Mouse (Mus musculus): Measurements from ENCODE around the gene Snx10. TPM values are rescaled to one million over a fixed set of nuclear protein-coding genes. Genes with fewer than 3 reads are reported as not detected.
A peak's percentile ranks its signal among the peaks of the same experiment; 100 is the strongest.

Gene Snx10
- polyA plus RNA-seq, 1 experiment = 1.7 TPM

DNA sequence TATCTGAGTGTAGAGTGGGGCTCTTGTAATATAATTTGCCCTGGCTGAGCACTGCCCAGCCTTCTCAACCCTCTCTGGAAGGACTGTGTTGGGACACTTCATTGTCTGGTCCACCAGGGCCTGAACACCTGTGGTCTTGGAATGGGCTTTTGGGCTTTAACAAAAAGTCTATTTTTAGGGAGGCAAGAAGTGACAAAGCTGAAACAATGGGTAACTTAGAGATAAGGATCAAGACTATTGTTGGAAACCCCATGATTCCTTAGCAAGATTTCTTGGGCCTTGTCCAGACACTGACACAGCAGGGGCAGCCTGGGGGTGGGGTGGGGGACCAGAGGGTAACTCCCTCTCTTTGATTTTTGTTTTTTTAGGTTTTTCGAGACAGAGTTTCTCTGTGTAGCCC, 12.8 kb upstream of the Snx10 start:
- TF ChIP-seq POLR2A (IDR thresholded peaks at IDR 0.05; ENCODE audit: control insufficient read depth, low read depth, low read length) = no peak
- no peak for TF ChIP-seq CTCF (IDR thresholded peaks at IDR 0.05; ENCODE audit: control insufficient read depth, insufficient read depth, insufficient replicate concordance, low read depth, low read length)
- Histone ChIP-seq H3K4me1 (ENCODE audit: control insufficient read depth, insufficient read depth, low read length) (no peaks in the 10 kb centered on the region), H3K27me3 (ENCODE audit: control insufficient read depth, insufficient read depth, low read length) (no peaks in the 10 kb centered on the region), H3K4me3 (ENCODE audit: control insufficient read depth, low read depth, low read length) (no peak overlapping the region), H3K27ac (ENCODE audit: control insufficient read depth, insufficient read depth, low read depth, low read length) (no peak overlapping the region), H3K36me3 (ENCODE audit: control insufficient read depth, insufficient read depth, low read length) (no peaks in the 10 kb centered on the region)

DNA sequence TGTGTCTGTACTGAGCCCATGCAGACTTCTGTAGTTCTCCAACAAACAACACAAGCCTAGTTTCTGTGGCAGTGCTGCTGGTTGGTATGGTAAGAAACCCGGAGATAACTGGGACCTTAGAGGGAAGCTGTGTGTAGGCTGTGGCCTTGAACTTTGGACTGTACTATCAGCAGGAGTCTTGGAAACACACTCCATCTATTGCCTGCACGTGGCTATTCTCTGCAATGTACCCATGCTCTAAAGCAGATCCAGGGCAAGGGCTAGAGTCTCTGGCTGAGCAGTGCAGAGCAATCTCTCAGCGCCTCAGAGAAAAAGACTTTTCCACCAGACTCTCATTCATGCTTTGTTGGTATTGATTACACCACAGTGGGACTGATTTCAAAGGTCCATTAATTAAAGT, 10.0 kb upstream of the Snx10 start:
- no peak overlapping the region for H3K27ac ChIP-seq (ENCODE audit: control insufficient read depth, insufficient read depth, low read depth, low read length)
- H3K4me1 ChIP-seq (ENCODE audit: control insufficient read depth, insufficient read depth, low read length) = no peaks in the 10 kb centered on the region
- H3K36me3 ChIP-seq (ENCODE audit: control insufficient read depth, insufficient read depth, low read length) = no peaks in the 10 kb centered on the region
- H3K27me3 ChIP-seq (ENCODE audit: control insufficient read depth, insufficient read depth, low read length) = no peaks in the 10 kb centered on the region
- TF ChIP-seq CTCF (IDR thresholded peaks at IDR 0.05; ENCODE audit: control insufficient read depth, insufficient read depth, insufficient replicate concordance, low read depth, low read length) (no peak), POLR2A (IDR thresholded peaks at IDR 0.05; ENCODE audit: control insufficient read depth, low read depth, low read length) (no peak)
- no peak overlapping the region for H3K4me3 ChIP-seq (ENCODE audit: control insufficient read depth, low read depth, low read length)

DNA sequence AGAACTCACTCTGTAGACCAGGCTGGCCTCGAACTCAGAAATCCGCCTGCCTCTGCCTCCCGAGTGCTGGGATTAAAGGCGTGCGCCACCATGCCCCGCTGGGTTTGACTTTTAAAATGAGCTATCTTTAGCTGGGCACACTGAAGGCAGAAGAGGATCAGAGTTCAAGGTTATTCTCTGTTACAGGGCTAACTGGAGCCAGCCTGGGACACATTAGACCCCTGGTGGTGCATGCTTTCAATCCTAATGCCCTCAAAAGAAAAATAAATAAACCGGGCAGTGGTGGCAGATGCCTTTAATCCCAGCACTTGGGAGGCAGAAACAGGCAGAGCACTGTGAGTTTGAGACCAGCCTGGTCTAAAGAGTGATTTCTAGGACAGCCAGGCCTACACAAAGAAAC, 8.8 kb upstream of the Snx10 start:
- Histone ChIP-seq H3K27me3 (ENCODE audit: control insufficient read depth, insufficient read depth, low read length) (no peaks in the 10 kb centered on the region), H3K4me1 (ENCODE audit: control insufficient read depth, insufficient read depth, low read length) (no peaks in the 10 kb centered on the region), H3K36me3 (ENCODE audit: control insufficient read depth, insufficient read depth, low read length) (no peaks in the 10 kb centered on the region), H3K27ac (ENCODE audit: control insufficient read depth, insufficient read depth, low read depth, low read length) (no peak overlapping the region), H3K4me3 (ENCODE audit: control insufficient read depth, low read depth, low read length) (no peak overlapping the region)
- no peak for TF ChIP-seq POLR2A (IDR thresholded peaks at IDR 0.05; ENCODE audit: control insufficient read depth, low read depth, low read length)
- TF ChIP-seq CTCF (IDR thresholded peaks at IDR 0.05; ENCODE audit: control insufficient read depth, insufficient read depth, insufficient replicate concordance, low read depth, low read length) = no peak

DNA sequence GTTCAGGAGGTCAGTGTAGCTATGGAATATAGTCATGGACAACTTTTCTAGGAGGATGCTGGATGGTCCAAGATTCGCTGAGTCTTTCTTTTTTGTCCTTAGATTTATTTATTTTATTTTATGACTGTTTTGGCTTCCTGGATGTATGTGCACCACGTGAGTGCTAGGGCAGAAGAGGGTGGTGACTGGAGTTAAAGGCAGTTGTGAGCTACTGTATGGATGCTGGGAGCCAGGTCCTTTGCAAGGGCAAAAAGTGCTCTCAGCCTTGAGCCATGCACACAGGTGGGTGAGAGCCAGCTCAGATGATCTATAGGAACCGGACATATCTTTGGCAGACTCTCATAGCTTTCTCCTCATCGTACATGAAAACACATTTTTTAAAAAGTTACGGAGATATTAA, 391 bp upstream of the Snx10 start:
- H3K27me3 ChIP-seq (ENCODE audit: control insufficient read depth, insufficient read depth, low read length) = no peaks in the 10 kb centered on the region
- H3K36me3 ChIP-seq (ENCODE audit: control insufficient read depth, insufficient read depth, low read length) = no peaks in the 10 kb centered on the region
- H3K4me1 ChIP-seq (ENCODE audit: control insufficient read depth, insufficient read depth, low read length) = peaks cover 11% of the 10 kb centered on the region
- TF ChIP-seq POLR2A (IDR thresholded peaks at IDR 0.05; ENCODE audit: control insufficient read depth, low read depth, low read length) (no peak), CTCF (IDR thresholded peaks at IDR 0.05; ENCODE audit: control insufficient read depth, insufficient read depth, insufficient replicate concordance, low read depth, low read length) (no peak)
- H3K4me3 ChIP-seq (ENCODE audit: control insufficient read depth, low read depth, low read length) = peak overlapping the region; percentile 40
- H3K27ac ChIP-seq (ENCODE audit: control insufficient read depth, insufficient read depth, low read depth, low read length) = no peak overlapping the region

DNA sequence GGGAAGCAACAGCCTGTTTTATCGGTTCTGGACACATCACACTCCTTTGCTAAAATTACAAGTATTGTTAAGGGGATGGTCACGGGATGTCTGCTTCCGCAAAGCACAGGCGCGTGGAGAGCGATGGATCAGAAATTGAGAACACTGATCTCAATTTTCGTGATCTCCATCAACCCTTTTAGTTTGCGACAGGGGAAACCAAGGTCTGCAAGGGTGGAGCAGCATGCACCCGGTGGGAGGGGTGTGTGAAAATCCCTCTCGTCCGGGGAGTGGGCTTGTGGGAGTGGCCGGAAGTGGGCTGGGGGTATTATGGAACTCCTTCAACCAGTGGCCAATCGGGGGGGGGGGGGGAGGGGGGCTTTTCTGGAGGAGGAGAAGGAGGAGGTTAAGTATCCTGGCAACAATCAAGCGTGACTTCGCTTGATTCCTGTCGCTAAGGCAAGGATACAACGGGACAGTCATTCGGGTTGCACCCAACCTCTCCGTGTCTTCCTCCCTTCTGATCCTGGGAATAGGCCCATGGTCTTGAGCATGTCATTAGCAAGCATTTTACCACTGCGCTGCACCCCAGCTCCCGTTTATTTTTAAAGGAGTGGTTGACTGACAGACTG, 725 bp downstream of the Snx10 start:
- no peaks in the 10 kb centered on the region for H3K27me3 ChIP-seq (ENCODE audit: control insufficient read depth, insufficient read depth, low read length)
- no peak overlapping the region; the same call in 1 of the 2 replicates for H3K27ac ChIP-seq (ENCODE audit: control insufficient read depth, insufficient read depth, low read depth, low read length)
- TF ChIP-seq CTCF (IDR thresholded peaks at IDR 0.05; ENCODE audit: control insufficient read depth, insufficient read depth, insufficient replicate concordance, low read depth, low read length) (no peak), POLR2A (IDR thresholded peaks at IDR 0.05; ENCODE audit: control insufficient read depth, low read depth, low read length) (no peak)
- peak overlapping the region; percentile 94 for H3K4me3 ChIP-seq (ENCODE audit: control insufficient read depth, low read depth, low read length)
- H3K36me3 ChIP-seq (ENCODE audit: control insufficient read depth, insufficient read depth, low read length) = no peaks in the 10 kb centered on the region
- peaks cover 12% of the 10 kb centered on the region for H3K4me1 ChIP-seq (ENCODE audit: control insufficient read depth, insufficient read depth, low read length)

DNA sequence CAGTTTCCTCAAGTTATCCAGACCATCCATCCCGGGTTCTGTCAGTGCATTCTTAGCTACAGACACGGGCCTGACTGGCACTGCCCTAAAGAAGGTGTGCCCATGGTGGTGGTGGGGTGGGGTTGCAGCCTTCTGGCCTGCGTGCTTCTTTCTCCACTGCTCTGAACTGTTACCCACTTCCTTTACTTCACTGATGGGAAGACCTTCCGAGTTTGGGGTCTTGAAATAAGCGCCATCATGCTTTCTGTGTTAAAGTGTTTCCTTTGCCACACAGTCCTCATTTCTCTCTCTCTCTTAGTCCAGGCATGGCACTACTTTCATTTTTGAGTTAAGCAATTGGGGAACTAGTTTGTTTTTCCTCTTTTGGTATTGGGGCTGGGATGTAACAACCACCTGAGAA, 1.3 kb downstream of the Snx10 start:
- peaks cover 13% of the 10 kb centered on the region for H3K4me1 ChIP-seq (ENCODE audit: control insufficient read depth, insufficient read depth, low read length)
- H3K36me3 ChIP-seq (ENCODE audit: control insufficient read depth, insufficient read depth, low read length) = no peaks in the 10 kb centered on the region
- TF ChIP-seq POLR2A (IDR thresholded peaks at IDR 0.05; ENCODE audit: control insufficient read depth, low read depth, low read length) (no peak), CTCF (IDR thresholded peaks at IDR 0.05; ENCODE audit: control insufficient read depth, insufficient read depth, insufficient replicate concordance, low read depth, low read length) (no peak)
- peak overlapping the region; percentile 94 for H3K4me3 ChIP-seq (ENCODE audit: control insufficient read depth, low read depth, low read length)
- H3K27ac ChIP-seq (ENCODE audit: control insufficient read depth, insufficient read depth, low read depth, low read length) = no peak overlapping the region
- no peaks in the 10 kb centered on the region for H3K27me3 ChIP-seq (ENCODE audit: control insufficient read depth, insufficient read depth, low read length)

DNA sequence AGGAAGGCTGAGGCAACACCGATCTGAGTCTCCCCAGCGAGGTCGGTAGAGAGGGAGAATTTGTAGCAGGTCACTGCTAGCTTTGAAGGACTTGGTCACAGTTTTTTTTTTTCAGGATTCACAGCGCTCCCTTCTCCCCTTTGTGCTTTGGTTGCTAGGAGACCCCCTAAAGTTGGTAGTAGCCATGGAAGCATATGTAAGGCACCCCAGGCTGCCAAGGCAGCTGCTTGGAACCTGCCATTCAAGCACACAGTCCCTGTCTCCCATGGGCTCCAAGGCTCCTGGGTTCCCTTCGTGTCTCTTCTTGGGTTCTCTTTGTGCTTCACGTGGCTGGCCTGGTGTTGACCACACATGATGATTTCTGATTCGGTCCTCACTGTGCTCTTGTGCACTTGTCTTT, 5.8 kb downstream of the Snx10 start:
- H3K4me1 ChIP-seq (ENCODE audit: control insufficient read depth, insufficient read depth, low read length) = peaks cover 7% of the 10 kb centered on the region
- no peaks in the 10 kb centered on the region for H3K27me3 ChIP-seq (ENCODE audit: control insufficient read depth, insufficient read depth, low read length)
- no peak for TF ChIP-seq POLR2A (IDR thresholded peaks at IDR 0.05; ENCODE audit: control insufficient read depth, low read depth, low read length)
- no peak for TF ChIP-seq CTCF (IDR thresholded peaks at IDR 0.05; ENCODE audit: control insufficient read depth, insufficient read depth, insufficient replicate concordance, low read depth, low read length)
- no peaks in the 10 kb centered on the region for H3K36me3 ChIP-seq (ENCODE audit: control insufficient read depth, insufficient read depth, low read length)
- no peak overlapping the region for H3K4me3 ChIP-seq (ENCODE audit: control insufficient read depth, low read depth, low read length)
- no peak overlapping the region for H3K27ac ChIP-seq (ENCODE audit: control insufficient read depth, insufficient read depth, low read depth, low read length)
